Mouse (Mus musculus): ENCODE data around the gene Cnnm1. TPM values are rescaled to one million over a fixed set of nuclear protein-coding genes. Genes with fewer than 3 reads are reported as not detected.

Gene Cnnm1
- polyA plus RNA-seq, 1 experiment from 2014 or later = 0.20 TPM

DNA sequence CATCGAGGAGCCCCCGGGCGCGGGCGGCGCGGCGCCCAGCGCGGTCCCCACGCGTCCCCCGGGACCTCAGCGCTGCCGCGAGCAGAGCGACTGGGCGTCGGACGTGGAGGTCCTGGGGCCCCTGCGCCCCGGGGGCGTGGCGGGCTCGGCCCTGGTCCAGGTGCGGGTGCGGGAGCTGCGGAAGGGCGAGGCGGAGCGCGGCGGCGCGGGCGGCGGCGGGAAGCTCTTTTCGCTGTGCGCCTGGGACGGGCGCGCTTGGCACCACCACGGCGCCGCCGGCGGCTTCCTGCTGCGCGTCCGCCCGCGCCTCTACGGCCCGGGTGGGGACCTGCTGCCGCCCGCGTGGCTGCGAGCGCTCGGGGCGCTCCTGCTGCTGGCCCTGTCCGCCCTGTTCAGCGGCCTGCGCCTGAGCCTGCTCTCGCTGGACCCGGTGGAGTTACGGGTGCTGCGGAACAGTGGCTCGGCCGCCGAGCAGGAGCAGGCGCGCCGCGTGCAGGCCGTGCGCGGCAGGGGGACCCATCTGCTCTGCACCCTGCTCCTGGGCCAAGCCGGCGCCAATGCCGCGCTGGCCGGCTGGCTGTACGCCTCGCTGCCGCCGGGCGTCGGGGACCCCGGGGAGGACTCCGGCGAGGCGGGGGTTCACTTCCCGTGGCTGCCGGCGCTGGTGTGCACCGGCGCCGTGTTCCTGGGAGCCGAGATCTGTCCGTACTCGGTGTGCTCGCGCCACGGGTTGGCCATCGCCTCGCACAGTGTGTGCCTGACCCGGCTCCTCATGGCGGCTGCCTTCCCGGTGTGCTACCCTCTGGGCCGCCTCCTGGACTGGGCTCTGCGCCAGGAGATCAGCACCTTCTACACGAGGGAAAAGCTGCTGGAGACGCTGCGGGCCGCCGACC, 778 bp downstream of the Cnnm1 start:
- ATAC-seq (replicated peaks; ENCODE audit: insufficient number of reproducible peaks, low FRiP score, low TSS enrichment) = no peak
- 0 out of 2 replicates have a peak overlapping the region, but pooled peaks have one; percentile 22 for H3K9ac ChIP-seq (ENCODE audit: low read depth, low read length)
- H3K4me3 ChIP-seq (ENCODE audit: low read depth, low read length) = peak overlapping the region; percentile 72
- no peaks in the 10 kb centered on the region for H3K9me3 ChIP-seq (replicated peaks; ENCODE audit: control insufficient read depth, low read length)
- H3K36me3 ChIP-seq (ENCODE audit: control insufficient read depth, insufficient read depth, low read length) = no peaks in the 10 kb centered on the region
- peak overlapping the region; percentile 100 for H3K4me2 ChIP-seq
- no peak overlapping the region for H3K27ac ChIP-seq (ENCODE audit: low read depth, low read length)
- H3K27me3 ChIP-seq (ENCODE audit: control insufficient read depth, insufficient read depth, low read length) = peaks cover 46% of the 10 kb centered on the region
- peaks cover 6% of the 10 kb centered on the region for H3K4me1 ChIP-seq (ENCODE audit: control insufficient read depth, insufficient read depth, low read length)
- WGBS (ENCODE audit: insufficient replicate concordance) = 1% methylated on average over 94 of the region's 118 CpGs

DNA sequence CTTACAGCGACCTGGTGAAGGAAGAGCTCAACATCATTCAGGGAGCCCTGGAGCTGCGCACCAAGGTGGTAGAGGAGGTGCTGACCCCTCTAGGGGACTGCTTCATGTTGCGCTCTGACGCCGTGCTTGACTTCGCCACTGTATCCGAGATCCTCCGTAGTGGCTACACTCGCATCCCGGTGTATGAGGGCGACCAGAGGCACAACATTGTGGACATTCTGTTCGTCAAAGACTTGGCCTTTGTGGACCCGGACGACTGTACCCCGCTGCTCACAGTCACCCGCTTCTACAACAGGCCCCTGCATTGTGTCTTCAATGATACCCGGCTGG, 1.4 kb downstream of the Cnnm1 start:
- peaks cover 46% of the 10 kb centered on the region for H3K27me3 ChIP-seq (ENCODE audit: control insufficient read depth, insufficient read depth, low read length)
- H3K4me1 ChIP-seq (ENCODE audit: control insufficient read depth, insufficient read depth, low read length) = peaks cover 6% of the 10 kb centered on the region
- ATAC-seq (replicated peaks; ENCODE audit: insufficient number of reproducible peaks, low FRiP score, low TSS enrichment) = no peak
- H3K36me3 ChIP-seq (ENCODE audit: control insufficient read depth, insufficient read depth, low read length) = no peaks in the 10 kb centered on the region
- peak overlapping the region; percentile 72 for H3K4me3 ChIP-seq (ENCODE audit: low read depth, low read length)
- WGBS (ENCODE audit: insufficient replicate concordance) = 15% methylated on average over 17 of the region's 17 CpGs
- H3K4me2 ChIP-seq = peak overlapping the region; percentile 100
- no peak overlapping the region for H3K27ac ChIP-seq (ENCODE audit: low read depth, low read length)
- no peak overlapping the region for H3K9ac ChIP-seq (ENCODE audit: low read depth, low read length)
- no peaks in the 10 kb centered on the region for H3K9me3 ChIP-seq (replicated peaks; ENCODE audit: control insufficient read depth, low read length)

DNA sequence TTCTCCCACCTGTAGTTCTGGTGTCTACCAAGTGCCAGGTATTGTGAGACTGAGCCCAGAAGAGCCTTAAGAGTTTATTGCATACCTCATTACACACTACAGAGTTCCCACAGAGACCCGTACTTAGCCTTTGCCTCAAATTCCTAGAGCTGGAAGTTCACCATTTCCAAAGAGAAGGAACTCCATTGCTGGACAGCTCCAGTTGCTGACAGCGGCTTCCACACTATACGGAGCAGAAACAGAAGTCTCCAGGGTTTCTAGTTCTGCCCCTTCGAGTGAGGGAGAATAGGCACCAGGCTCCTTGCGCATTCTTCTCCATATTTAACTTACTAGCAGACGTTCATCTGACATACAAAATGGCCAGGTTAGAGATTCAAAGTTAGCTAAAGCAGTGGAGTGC, 2.0 kb downstream of the Cnnm1 start:
- Histone ChIP-seq H3K9ac (ENCODE audit: low read depth, low read length) (no peak overlapping the region), H3K4me1 (ENCODE audit: control insufficient read depth, insufficient read depth, low read length) (peaks cover 6% of the 10 kb centered on the region), H3K4me2 (no peak overlapping the region), H3K27me3 (ENCODE audit: control insufficient read depth, insufficient read depth, low read length) (peaks cover 46% of the 10 kb centered on the region), H3K4me3 (ENCODE audit: low read depth, low read length) (no peak overlapping the region), H3K9me3 (replicated peaks; ENCODE audit: control insufficient read depth, low read length) (no peaks in the 10 kb centered on the region), H3K27ac (ENCODE audit: low read depth, low read length) (no peak overlapping the region), H3K36me3 (ENCODE audit: control insufficient read depth, insufficient read depth, low read length) (no peaks in the 10 kb centered on the region)
- 22% methylated on average over 6 of the region's 6 CpGs for WGBS (ENCODE audit: insufficient replicate concordance)
- no peak for ATAC-seq (replicated peaks; ENCODE audit: insufficient number of reproducible peaks, low FRiP score, low TSS enrichment)

DNA sequence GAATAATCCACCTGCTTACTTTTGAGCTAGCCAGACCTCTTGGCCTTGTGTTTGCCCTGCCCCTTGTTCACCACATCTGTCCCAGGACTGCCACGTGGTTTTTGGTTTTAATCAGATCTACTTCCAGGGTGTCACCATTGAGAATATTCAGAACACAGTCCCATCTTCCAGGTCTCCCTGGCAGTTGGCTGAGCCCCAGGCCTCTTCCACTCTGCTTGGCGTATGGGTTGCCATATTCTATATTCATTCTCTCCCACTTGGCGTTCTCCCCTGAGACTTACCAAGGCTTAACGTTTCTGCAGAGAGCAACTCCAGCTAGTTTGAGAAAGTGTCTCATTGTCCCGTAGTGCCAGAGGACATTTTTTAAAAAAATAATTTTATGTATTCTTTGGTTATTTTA, 2.7 kb downstream of the Cnnm1 start:
- Histone ChIP-seq H3K9me3 (replicated peaks; ENCODE audit: control insufficient read depth, low read length) (no peaks in the 10 kb centered on the region), H3K4me2 (no peak overlapping the region), H3K9ac (ENCODE audit: low read depth, low read length) (no peak overlapping the region), H3K4me3 (ENCODE audit: low read depth, low read length) (no peak overlapping the region), H3K4me1 (ENCODE audit: control insufficient read depth, insufficient read depth, low read length) (peaks cover 6% of the 10 kb centered on the region), H3K27me3 (ENCODE audit: control insufficient read depth, insufficient read depth, low read length) (peaks cover 46% of the 10 kb centered on the region), H3K36me3 (ENCODE audit: control insufficient read depth, insufficient read depth, low read length) (no peaks in the 10 kb centered on the region), H3K27ac (ENCODE audit: low read depth, low read length) (no peak overlapping the region)
- WGBS (ENCODE audit: insufficient replicate concordance) = 77% methylated on average over 5 of the region's 5 CpGs
- ATAC-seq (replicated peaks; ENCODE audit: insufficient number of reproducible peaks, low FRiP score, low TSS enrichment) = no peak

DNA sequence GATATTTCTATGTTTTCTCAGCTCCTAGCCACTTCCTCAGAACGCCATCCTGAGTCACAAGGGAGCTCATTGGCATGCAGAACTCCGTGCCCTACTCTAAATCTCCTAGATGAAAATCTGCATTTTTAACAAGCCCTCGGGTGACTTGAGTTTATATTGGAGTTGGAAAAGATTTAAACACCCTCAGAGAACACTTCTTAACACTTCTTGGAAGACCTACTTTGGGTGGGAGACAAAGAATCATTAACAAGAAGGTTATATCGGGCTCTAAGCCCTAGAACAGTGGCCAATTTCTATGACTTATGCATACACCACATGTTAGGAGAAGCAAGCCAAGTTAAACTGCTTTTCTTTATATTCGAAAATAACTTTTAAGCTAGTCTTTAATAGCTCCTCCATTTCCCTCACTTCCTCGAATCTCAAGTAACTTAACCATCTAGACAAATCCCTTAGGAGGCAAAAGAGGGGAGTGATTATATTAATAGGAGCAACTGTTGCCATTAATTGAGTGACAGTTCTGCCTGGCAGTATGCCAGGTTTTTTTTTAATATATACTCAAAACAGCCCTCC, 4.5 kb downstream of the Cnnm1 start:
- Histone ChIP-seq H3K4me1 (ENCODE audit: control insufficient read depth, insufficient read depth, low read length) (peaks cover 6% of the 10 kb centered on the region), H3K36me3 (ENCODE audit: control insufficient read depth, insufficient read depth, low read length) (no peaks in the 10 kb centered on the region), H3K4me2 (no peak overlapping the region), H3K9ac (ENCODE audit: low read depth, low read length) (no peak overlapping the region), H3K4me3 (ENCODE audit: low read depth, low read length) (no peak overlapping the region), H3K27ac (ENCODE audit: low read depth, low read length) (no peak overlapping the region), H3K27me3 (ENCODE audit: control insufficient read depth, insufficient read depth, low read length) (peaks cover 38% of the 10 kb centered on the region), H3K9me3 (replicated peaks; ENCODE audit: control insufficient read depth, low read length) (no peaks in the 10 kb centered on the region)
- WGBS (ENCODE audit: insufficient replicate concordance) = 65% methylated on average over 6 of the region's 6 CpGs
- ATAC-seq (replicated peaks; ENCODE audit: insufficient number of reproducible peaks, low FRiP score, low TSS enrichment) = no peak

DNA sequence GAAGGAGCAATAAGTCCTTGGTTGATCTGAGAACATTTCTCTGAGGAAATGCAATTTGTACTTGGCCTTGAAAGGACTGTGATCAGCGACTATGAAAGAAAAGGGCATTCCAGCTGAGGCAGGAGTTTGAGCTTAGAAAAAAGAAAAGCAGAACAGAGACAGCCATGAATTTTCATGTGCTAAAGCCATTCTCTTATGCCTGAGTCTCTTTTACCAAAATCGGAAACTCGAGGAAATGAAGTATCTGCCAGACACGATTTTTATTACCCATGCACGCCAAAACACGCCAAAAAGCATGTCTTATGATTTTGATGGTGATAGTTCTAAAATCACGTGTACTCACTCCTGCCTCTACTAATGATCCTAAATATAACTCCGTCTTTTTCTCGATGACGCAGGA, 11.3 kb downstream of the Cnnm1 start:
- Histone ChIP-seq H3K9ac (ENCODE audit: low read depth, low read length) (no peak overlapping the region), H3K36me3 (ENCODE audit: control insufficient read depth, insufficient read depth, low read length) (no peaks in the 10 kb centered on the region), H3K4me1 (ENCODE audit: control insufficient read depth, insufficient read depth, low read length) (no peaks in the 10 kb centered on the region), H3K4me3 (ENCODE audit: low read depth, low read length) (no peak overlapping the region), H3K4me2 (no peak overlapping the region), H3K27me3 (ENCODE audit: control insufficient read depth, insufficient read depth, low read length) (no peaks in the 10 kb centered on the region), H3K9me3 (replicated peaks; ENCODE audit: control insufficient read depth, low read length) (no peaks in the 10 kb centered on the region), H3K27ac (ENCODE audit: low read depth, low read length) (no peak overlapping the region)
- no peak for ATAC-seq (replicated peaks; ENCODE audit: insufficient number of reproducible peaks, low FRiP score, low TSS enrichment)
- WGBS (ENCODE audit: insufficient replicate concordance) = 80% methylated on average over 10 of the region's 10 CpGs

DNA sequence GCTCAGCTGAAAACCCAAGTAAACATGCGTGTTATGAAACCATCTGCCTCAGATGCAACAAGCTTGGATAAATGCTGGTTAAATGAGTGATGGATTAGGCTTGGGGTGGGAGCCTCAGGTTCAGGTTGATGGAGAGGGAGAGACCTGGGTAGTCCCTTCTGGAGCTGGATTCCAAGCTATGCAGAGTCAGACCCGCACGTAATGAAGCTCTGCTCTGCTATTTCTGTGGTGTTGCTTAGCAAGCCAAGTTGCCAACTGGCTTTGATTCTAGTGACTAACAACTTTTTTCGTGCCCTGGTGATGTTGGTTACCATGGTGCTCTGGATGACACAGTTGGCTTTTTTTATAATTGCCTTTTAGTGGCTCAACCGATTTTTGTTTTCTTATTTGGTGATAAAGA, 11.9 kb downstream of the Cnnm1 start:
- WGBS (ENCODE audit: insufficient replicate concordance) = 75% methylated on average over 5 of the region's 5 CpGs
- H3K4me1 ChIP-seq (ENCODE audit: control insufficient read depth, insufficient read depth, low read length) = no peaks in the 10 kb centered on the region
- no peaks in the 10 kb centered on the region for H3K9me3 ChIP-seq (replicated peaks; ENCODE audit: control insufficient read depth, low read length)
- H3K4me2 ChIP-seq = no peak overlapping the region
- no peaks in the 10 kb centered on the region for H3K36me3 ChIP-seq (ENCODE audit: control insufficient read depth, insufficient read depth, low read length)
- H3K27me3 ChIP-seq (ENCODE audit: control insufficient read depth, insufficient read depth, low read length) = no peaks in the 10 kb centered on the region
- no peak overlapping the region for H3K4me3 ChIP-seq (ENCODE audit: low read depth, low read length)
- no peak overlapping the region for H3K9ac ChIP-seq (ENCODE audit: low read depth, low read length)
- ATAC-seq (replicated peaks; ENCODE audit: insufficient number of reproducible peaks, low FRiP score, low TSS enrichment) = no peak
- H3K27ac ChIP-seq (ENCODE audit: low read depth, low read length) = no peak overlapping the region

DNA sequence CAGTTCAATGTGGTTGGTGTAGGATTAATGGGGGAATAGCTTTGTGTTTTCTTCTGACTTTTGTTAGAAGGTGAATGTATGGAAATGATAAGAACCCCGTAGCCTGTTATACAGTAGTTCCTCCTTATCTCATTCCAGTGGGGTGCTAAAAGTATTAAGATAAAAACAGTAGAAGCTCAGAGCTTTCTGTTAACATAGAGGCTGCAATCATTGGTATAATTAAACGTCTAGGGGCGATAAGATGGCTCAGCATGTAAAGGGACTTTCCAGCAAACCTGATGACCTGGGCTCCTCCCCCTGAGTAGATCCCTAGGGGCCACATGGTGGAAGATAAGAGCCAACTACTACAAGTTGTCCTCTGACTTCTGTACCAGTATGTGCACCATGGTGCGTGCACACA, 12.8 kb downstream of the Cnnm1 start:
- no peaks in the 10 kb centered on the region for H3K36me3 ChIP-seq (ENCODE audit: control insufficient read depth, insufficient read depth, low read length)
- ATAC-seq (replicated peaks; ENCODE audit: insufficient number of reproducible peaks, low FRiP score, low TSS enrichment) = no peak
- H3K4me2 ChIP-seq = no peak overlapping the region
- no peaks in the 10 kb centered on the region for H3K9me3 ChIP-seq (replicated peaks; ENCODE audit: control insufficient read depth, low read length)
- no peak overlapping the region for H3K4me3 ChIP-seq (ENCODE audit: low read depth, low read length)
- no peak overlapping the region for H3K27ac ChIP-seq (ENCODE audit: low read depth, low read length)
- no peaks in the 10 kb centered on the region for H3K27me3 ChIP-seq (ENCODE audit: control insufficient read depth, insufficient read depth, low read length)
- WGBS (ENCODE audit: insufficient replicate concordance) = 43% methylated on average over 4 of the region's 4 CpGs
- no peaks in the 10 kb centered on the region for H3K4me1 ChIP-seq (ENCODE audit: control insufficient read depth, insufficient read depth, low read length)
- H3K9ac ChIP-seq (ENCODE audit: low read depth, low read length) = no peak overlapping the region

DNA sequence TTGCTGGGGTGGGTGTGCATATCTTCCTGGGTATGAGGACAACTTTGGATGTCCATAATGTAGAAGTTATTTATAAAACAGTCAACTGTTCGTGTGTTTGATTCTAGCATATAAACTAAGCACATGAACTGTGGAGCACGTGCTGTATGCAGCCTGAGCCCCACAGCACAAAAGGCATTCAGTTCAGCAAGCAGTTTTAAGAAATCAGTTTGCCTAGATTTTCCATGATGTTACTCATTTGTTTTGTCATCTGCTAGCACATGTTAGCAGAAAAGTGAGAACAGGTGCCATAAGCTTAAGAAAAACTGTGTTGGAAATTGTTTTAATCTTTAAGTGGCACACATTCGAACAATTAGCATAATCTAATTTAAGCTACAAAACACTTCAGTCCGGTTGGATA, 19.7 kb downstream of the Cnnm1 start:
- Histone ChIP-seq H3K36me3 (ENCODE audit: control insufficient read depth, insufficient read depth, low read length) (no peaks in the 10 kb centered on the region), H3K4me3 (ENCODE audit: low read depth, low read length) (no peak overlapping the region), H3K9ac (ENCODE audit: low read depth, low read length) (no peak overlapping the region), H3K27me3 (ENCODE audit: control insufficient read depth, insufficient read depth, low read length) (no peaks in the 10 kb centered on the region), H3K27ac (ENCODE audit: low read depth, low read length) (no peak overlapping the region), H3K4me2 (no peak overlapping the region), H3K4me1 (ENCODE audit: control insufficient read depth, insufficient read depth, low read length) (no peaks in the 10 kb centered on the region), H3K9me3 (replicated peaks; ENCODE audit: control insufficient read depth, low read length) (no peaks in the 10 kb centered on the region)
- 68% methylated on average over 4 of the region's 4 CpGs for WGBS (ENCODE audit: insufficient replicate concordance)
- ATAC-seq (replicated peaks; ENCODE audit: insufficient number of reproducible peaks, low FRiP score, low TSS enrichment) = no peak

All from heart, embryonic 11.5 days (tissue).